Mouse (Mus musculus) CD4-positive, CD25-positive, alpha-beta regulatory T cell (primary cell): ENCODE results near the gene Prtg. TPM values are rescaled to one million over a fixed set of nuclear protein-coding genes. Genes with fewer than 3 reads are reported as not detected.

Experiments used
- polyA plus RNA-seq: library from polyadenylated mRNA; unstranded; fragments of 100-300 nt; shearing (Covaris generic); gene quantifications from one replicate; pipeline ENCODE4 v1.2.1, GENCODE M21; 2017

The Prtg gene
- 0.12 TPM for polyA plus RNA-seq

GRCm38 (mm10) chr9:72806731-72807419, at the start of gene Prtg:
Prtg (plus strand) TSS chr9:72806874.

GRCm38 (mm10) chr9:72925021-72925934, 118.6 kb downstream of the Prtg start, which contains the start of gene Pygo1:
Pygo1 (plus strand) TSS chr9:72925645.

GRCm38 (mm10) chr9:72958521-72959450, 152.1 kb downstream of the Prtg start, which contains the start of the genes Dyx1c1 and Gm44503:
Dyx1c1 (plus strand) TSS chr9:72958785.
Gm44503 (plus strand) TSS chr9:72958852.

Other genes starting within 250 kb of the Prtg start
- 3.0 TPM for gene Nedd4, start 144.5 kb upstream of the Prtg start, polyA plus RNA-seq
- gene Pygo1, start 118.8 kb downstream of the Prtg start, polyA plus RNA-seq = not detected
- 3.9 TPM for gene Dyx1c1, start 151.9 kb downstream of the Prtg start, polyA plus RNA-seq
- gene Gm44503, start 152.0 kb downstream of the Prtg start, polyA plus RNA-seq = not detected
- gene Ccpg1os, start 178.5 kb downstream of the Prtg start, polyA plus RNA-seq = 7.0 TPM
- 92.9 TPM for gene Ccpg1, start 178.6 kb downstream of the Prtg start, polyA plus RNA-seq
- gene Pigb, start 233.5 kb downstream of the Prtg start, polyA plus RNA-seq = 28.3 TPM
- gene Rab27a, start 238.0 kb downstream of the Prtg start, polyA plus RNA-seq = 47.5 TPM